Mouse (Mus musculus): ENCODE results near the gene Krt75.

DNA sequence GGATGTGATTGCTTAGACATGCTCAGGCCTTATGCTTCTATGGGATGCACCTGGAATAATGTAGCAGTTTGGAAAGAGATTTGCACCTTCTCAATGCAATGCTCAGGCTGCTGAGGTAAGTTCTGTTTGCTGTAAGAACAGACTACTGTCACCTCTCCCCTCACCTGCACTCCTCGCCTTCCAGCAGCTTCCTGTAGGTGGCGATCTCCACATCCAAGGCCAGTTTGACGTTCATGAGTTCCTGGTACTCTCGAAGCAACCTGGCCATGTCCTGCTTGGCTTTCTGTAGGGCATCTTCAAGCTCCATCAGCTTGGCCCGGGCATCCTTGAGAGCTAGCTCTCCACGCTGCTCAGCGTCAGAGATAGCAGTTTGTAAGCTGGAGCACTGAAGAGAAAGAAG lies 5.9 kb downstream of the Krt75 start:
- peak; percentile 54; the same call in 1 of the 2 replicates for TF ChIP-seq CTCF (IDR thresholded peaks at IDR 0.05; ENCODE audit: extremely low read depth, insufficient read length, insufficient replicate concordance, low read depth, low read length)
- TF ChIP-seq POLR2A (IDR thresholded peaks at IDR 0.05; ENCODE audit: low read depth, low read length) = no peak

Measured in small intestine, adult 2 months (tissue).